Mouse (Mus musculus) hindbrain, embryonic 13.5 days (tissue): ENCODE measurements around the gene Nrp2. TPM values are rescaled to one million over a fixed set of nuclear protein-coding genes. Genes with fewer than 3 reads are reported as not detected.
A peak's percentile ranks its signal among the peaks of the same experiment; 100 is the strongest.

Experiments
- ATAC-seq: fragments of 200-750 bp; cut with Nextera tagmentation; 2 replicates; pipeline ENCODE4 v1.8.0; 2017; ENCODE audit warnings: moderate TSS enrichment; ENCODE audit not compliant: low FRiP score
- H3K27ac ChIP-seq: fragments of 300-500 bp; sonication (generic); 2 replicates; pipeline ENCODE4 v1.5.1; 2015; ENCODE audit warnings: inconsistent platforms, mild to moderate bottlenecking, moderate library complexity
- H3K27me3 ChIP-seq: fragments of 300-500 bp; sonication (generic); 2 replicates; pipeline ENCODE4 v1.6.1; 2015; ENCODE audit warnings: mild to moderate bottlenecking, inconsistent platforms
- H3K36me3 ChIP-seq: fragments of 300-500 bp; sonication (generic); 2 replicates; pipeline ENCODE4 v1.6.1; 2015; ENCODE audit warnings: mild to moderate bottlenecking, inconsistent platforms
- H3K4me1 ChIP-seq: fragments of 300-500 bp; sonication (generic); replicated peaks from 2 replicates; pipeline ENCODE4 v1.6.1; 2015; ENCODE audit warnings: inconsistent platforms
- H3K4me2 ChIP-seq: fragments of 300-500 bp; sonication (generic); 2 replicates; pipeline ENCODE4 v1.6.1; 2015; ENCODE audit warnings: inconsistent platforms, mild to moderate bottlenecking, moderate library complexity
- H3K4me3 ChIP-seq: fragments of 300-500 bp; sonication (generic); 2 replicates; pipeline ENCODE4 v1.5.1; 2015; ENCODE audit warnings: mild to moderate bottlenecking, inconsistent platforms
- H3K9ac ChIP-seq: fragments of 300-500 bp; sonication (generic); 2 replicates; pipeline ENCODE4 v1.6.1; 2015; ENCODE audit warnings: mild to moderate bottlenecking, inconsistent platforms
- H3K9me3 ChIP-seq: fragments of 300-500 bp; sonication (generic); 2 replicates; pipeline ENCODE4 v1.6.1; 2016; ENCODE audit warnings: inconsistent platforms
- WGBS: fragments of 180-500 bp; shearing (Covaris S2); methylation state at CpG from one replicate; pipeline ENCODE4 v1.1.7; 2015; 5-methylcytosine and 5-hydroxymethylcytosine counted together
- polyA plus RNA-seq: library from polyadenylated mRNA; unstranded; fragments of >200 nt; fragmentation: Nextera tagmentation; extraction: Ambion mirVana; gene quantifications from 2 replicates; pipeline ENCODE4 v1.2.1, GENCODE M21; 2015

Gene Nrp2
- polyA plus RNA-seq, 1 experiment from 2014 or later = 35.7 TPM

GRCm38 (mm10) chr1:62719770-62720169 is 16.7 kb downstream of the Nrp2 start:
- WGBS = 84% methylated on average over 6 of the region's 6 CpGs
- Histone ChIP-seq H3K9me3 (no peaks in the 10 kb centered on the region), H3K4me1 (peaks cover 50% of the 10 kb centered on the region), H3K4me3 (no peak overlapping the region), H3K36me3 (peaks cover 20% of the 10 kb centered on the region), H3K4me2 (no peak overlapping the region), H3K9ac (no peak overlapping the region), H3K27me3 (0 out of 2 replicates have a peak, but pooled peaks cover 3% of the 10 kb centered on the region), H3K27ac (0 out of 2 replicates have a peak overlapping the region, but pooled peaks have one; percentile 19)
- ATAC-seq = no peak

DNA sequence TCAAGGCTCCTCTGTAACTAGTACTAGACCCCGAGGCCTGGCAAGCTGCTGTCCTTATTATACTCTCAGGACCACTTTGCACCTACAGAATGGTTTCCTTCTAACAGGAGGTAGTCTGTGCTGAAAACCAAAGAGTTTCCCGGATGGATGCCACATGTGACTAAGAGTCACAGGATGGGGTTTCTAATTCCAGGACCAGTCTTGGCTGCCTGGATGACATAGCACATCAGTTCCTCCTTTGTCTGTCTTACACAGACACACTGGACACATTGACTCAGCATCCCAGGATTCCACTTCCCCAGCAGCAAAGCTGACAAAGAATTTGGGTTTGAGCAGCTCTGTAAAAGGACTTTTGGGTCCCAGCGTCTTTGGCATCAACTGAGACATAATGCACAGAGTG is 17.1 kb downstream of the Nrp2 start:
- peaks cover 54% of the 10 kb centered on the region for H3K4me1 ChIP-seq
- no peak overlapping the region for H3K4me3 ChIP-seq
- H3K36me3 ChIP-seq = peaks cover 20% of the 10 kb centered on the region
- WGBS = 71% methylated on average over 3 of the region's 3 CpGs
- H3K9me3 ChIP-seq = no peaks in the 10 kb centered on the region
- no peak for ATAC-seq
- no peak overlapping the region for H3K4me2 ChIP-seq
- 0 out of 2 replicates have a peak overlapping the region, but pooled peaks have one; percentile 19 for H3K27ac ChIP-seq
- no peak overlapping the region for H3K9ac ChIP-seq
- 0 out of 2 replicates have a peak, but pooled peaks cover 3% of the 10 kb centered on the region for H3K27me3 ChIP-seq

- 68% methylated on average over 13 of the region's 13 CpGs for WGBS
- 0 out of 2 replicates have a peak, but pooled peaks cover 3% of the 10 kb centered on the region for H3K27me3 ChIP-seq
- H3K27ac ChIP-seq = no peak overlapping the region
- no peak overlapping the region for H3K4me3 ChIP-seq
- H3K9me3 ChIP-seq = no peaks in the 10 kb centered on the region
- H3K36me3 ChIP-seq = peaks cover 20% of the 10 kb centered on the region
- no peak overlapping the region for H3K9ac ChIP-seq
- no peak for ATAC-seq
- H3K4me2 ChIP-seq = no peak overlapping the region
- peaks cover 50% of the 10 kb centered on the region for H3K4me1 ChIP-seq
Measured at GRCm38 (mm10) chr1:62720727-62721705, 17.9 kb downstream of the Nrp2 start.

DNA sequence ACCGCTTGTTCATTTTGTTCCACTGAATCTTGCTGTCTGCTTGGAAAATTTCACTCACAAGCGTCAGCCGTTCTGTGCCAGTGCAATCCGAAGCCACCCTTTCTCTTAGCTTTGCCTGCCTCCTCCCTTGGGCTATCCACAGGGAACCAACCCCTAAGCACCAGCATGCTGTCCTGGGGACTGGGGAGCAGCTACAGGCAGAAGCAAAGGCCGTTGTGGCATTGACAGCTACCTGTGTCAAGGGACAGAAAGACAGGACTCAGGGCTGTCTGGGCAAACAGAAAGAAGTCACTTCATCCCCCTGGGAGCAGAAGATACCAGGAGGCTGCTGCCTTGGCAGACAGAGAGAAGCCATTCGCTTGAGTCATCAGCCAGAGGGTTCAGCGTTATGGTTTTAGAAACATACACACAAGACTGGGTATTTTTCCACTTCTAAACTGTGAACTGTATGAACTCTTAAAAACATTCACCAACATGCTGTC is 18.7 kb downstream of the Nrp2 start:
- ATAC-seq = no peak
- Histone ChIP-seq H3K27me3 (0 out of 2 replicates have a peak, but pooled peaks cover 3% of the 10 kb centered on the region), H3K9me3 (no peaks in the 10 kb centered on the region), H3K36me3 (peaks cover 23% of the 10 kb centered on the region), H3K4me1 (peaks cover 43% of the 10 kb centered on the region), H3K4me3 (no peak overlapping the region), H3K4me2 (no peak overlapping the region), H3K27ac (no peak overlapping the region), H3K9ac (no peak overlapping the region)
- 89% methylated on average over 7 of the region's 7 CpGs for WGBS

DNA sequence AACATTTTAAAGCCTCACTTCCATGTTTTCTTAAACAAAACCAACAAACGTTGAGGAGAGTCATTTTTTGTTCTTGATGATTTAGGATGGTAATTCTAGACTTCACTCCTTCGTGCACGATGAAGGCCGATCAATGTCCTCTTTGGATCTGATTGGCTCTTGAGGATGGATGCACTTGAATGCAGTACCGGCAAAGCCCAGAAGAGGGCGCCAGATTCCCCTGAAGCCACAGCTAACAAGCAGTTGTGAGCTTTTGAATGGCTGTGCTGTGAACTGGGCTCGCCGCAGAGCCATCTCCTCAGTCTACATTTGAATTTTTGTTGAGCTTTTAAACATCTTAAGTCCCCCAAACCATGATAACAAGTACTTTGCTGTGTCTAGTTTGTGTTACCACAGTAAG is 19.4 kb downstream of the Nrp2 start:
- Histone ChIP-seq H3K4me3 (no peak overlapping the region), H3K27ac (no peak overlapping the region), H3K9ac (no peak overlapping the region), H3K27me3 (0 out of 2 replicates have a peak, but pooled peaks cover 3% of the 10 kb centered on the region), H3K36me3 (peaks cover 23% of the 10 kb centered on the region), H3K4me2 (no peak overlapping the region), H3K4me1 (peaks cover 40% of the 10 kb centered on the region), H3K9me3 (no peaks in the 10 kb centered on the region)
- WGBS = 65% methylated on average over 8 of the region's 8 CpGs
- no peak for ATAC-seq

GRCm38 (mm10) chr1:62723891-62724290 is 20.8 kb downstream of the Nrp2 start:
- H3K9me3 ChIP-seq = no peaks in the 10 kb centered on the region
- no peak overlapping the region for H3K4me2 ChIP-seq
- H3K27ac ChIP-seq = no peak overlapping the region
- no peak for ATAC-seq
- 84% methylated on average over 5 of the region's 5 CpGs for WGBS
- no peak overlapping the region for H3K4me3 ChIP-seq
- peaks cover 26% of the 10 kb centered on the region for H3K36me3 ChIP-seq
- 0 out of 2 replicates have a peak, but pooled peaks cover 3% of the 10 kb centered on the region for H3K27me3 ChIP-seq
- H3K9ac ChIP-seq = no peak overlapping the region
- H3K4me1 ChIP-seq = peaks cover 37% of the 10 kb centered on the region

- Histone ChIP-seq H3K4me2 (no peak overlapping the region), H3K9ac (no peak overlapping the region), H3K4me3 (no peak overlapping the region), H3K4me1 (peaks cover 38% of the 10 kb centered on the region), H3K27ac (0 out of 2 replicates have a peak overlapping the region, but pooled peaks have one; percentile 30), H3K36me3 (peaks cover 24% of the 10 kb centered on the region), H3K27me3 (0 out of 2 replicates have a peak, but pooled peaks cover 3% of the 10 kb centered on the region), H3K9me3 (no peaks in the 10 kb centered on the region)
- 81% methylated on average over 6 of the region's 6 CpGs for WGBS
- ATAC-seq = no peak
Measured at GRCm38 (mm10) chr1:62724461-62725021, 21.5 kb downstream of the Nrp2 start.

DNA sequence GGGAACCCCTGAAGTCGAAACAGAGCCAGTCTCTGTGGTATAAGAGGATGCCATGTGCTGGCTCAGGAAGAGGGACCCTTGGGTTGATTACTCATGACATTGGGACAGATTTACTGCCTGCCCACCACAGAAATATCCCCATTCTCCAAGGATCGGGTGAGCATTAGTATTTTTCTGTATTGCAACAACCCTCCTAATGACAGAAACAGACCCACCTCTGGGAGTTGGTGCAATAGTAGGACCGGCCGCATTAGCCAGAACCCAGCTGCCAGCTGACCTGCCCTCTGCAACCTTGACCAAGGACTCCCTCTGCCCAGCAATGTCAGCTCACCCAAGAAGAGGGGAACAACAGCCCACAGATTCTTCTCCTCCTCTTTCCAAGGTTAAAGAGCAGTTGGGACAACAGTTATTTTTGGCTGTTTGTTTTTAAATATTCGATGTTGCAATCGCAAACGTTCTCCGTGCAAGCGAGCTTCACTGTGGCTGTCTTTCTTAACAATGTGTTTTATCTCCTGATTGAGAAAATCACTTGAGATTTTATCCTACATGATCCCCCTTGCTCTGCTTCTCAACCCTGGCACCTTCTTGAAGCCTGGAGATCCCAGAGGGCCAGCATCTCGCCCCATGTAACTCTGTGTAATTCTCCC is 22.1 kb downstream of the Nrp2 start:
- H3K4me3 ChIP-seq = no peak overlapping the region
- H3K27me3 ChIP-seq = 0 out of 2 replicates have a peak, but pooled peaks cover 3% of the 10 kb centered on the region
- ATAC-seq = no peak
- 76% methylated on average over 10 of the region's 10 CpGs for WGBS
- H3K9me3 ChIP-seq = no peaks in the 10 kb centered on the region
- H3K27ac ChIP-seq = 0 out of 2 replicates have a peak overlapping the region, but pooled peaks have one; percentile 30
- peaks cover 44% of the 10 kb centered on the region for H3K4me1 ChIP-seq
- peaks cover 24% of the 10 kb centered on the region for H3K36me3 ChIP-seq
- no peak overlapping the region for H3K4me2 ChIP-seq
- H3K9ac ChIP-seq = no peak overlapping the region

DNA sequence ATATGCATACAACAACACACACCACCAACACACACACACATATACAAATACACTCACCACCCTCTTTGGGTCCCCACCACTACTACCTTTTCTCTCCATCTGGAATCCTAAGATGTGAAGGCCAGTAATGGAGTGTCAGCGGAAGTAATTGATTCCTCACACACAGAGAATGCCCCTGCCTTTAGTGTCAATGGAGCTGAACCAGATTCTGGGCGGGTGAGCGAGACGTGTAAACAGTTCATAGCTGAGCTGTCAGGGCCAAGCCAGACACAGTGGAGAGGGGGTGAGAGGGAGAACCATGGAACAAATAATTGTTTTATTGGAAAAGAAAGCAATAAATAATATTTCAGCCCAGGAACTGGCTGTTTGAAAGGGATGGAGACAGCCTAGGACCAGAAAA is 24.1 kb downstream of the Nrp2 start:
- Histone ChIP-seq H3K4me2 (no peak overlapping the region), H3K27ac (peak overlapping the region; percentile 19; the same call in 1 of the 2 replicates), H3K36me3 (peaks cover 17% of the 10 kb centered on the region), H3K4me1 (peaks cover 33% of the 10 kb centered on the region), H3K27me3 (no peaks in the 10 kb centered on the region), H3K9ac (no peak overlapping the region), H3K4me3 (no peak overlapping the region), H3K9me3 (no peaks in the 10 kb centered on the region)
- no peak for ATAC-seq
- 21% methylated on average over 4 of the region's 4 CpGs for WGBS

GRCm38 (mm10) chr1:62728421-62728820 is 25.3 kb downstream of the Nrp2 start:
- Histone ChIP-seq H3K36me3 (peaks cover 7% of the 10 kb centered on the region), H3K9me3 (no peaks in the 10 kb centered on the region), H3K27me3 (0 out of 2 replicates have a peak, but pooled peaks cover 2% of the 10 kb centered on the region), H3K27ac (peak overlapping the region; percentile 40), H3K9ac (peak overlapping the region; percentile 29; the same call in 1 of the 2 replicates), H3K4me1 (peaks cover 38% of the 10 kb centered on the region), H3K4me2 (no peak overlapping the region), H3K4me3 (no peak overlapping the region)
- ATAC-seq = no peak
- WGBS = 49% methylated on average over 6 of the region's 6 CpGs

DNA sequence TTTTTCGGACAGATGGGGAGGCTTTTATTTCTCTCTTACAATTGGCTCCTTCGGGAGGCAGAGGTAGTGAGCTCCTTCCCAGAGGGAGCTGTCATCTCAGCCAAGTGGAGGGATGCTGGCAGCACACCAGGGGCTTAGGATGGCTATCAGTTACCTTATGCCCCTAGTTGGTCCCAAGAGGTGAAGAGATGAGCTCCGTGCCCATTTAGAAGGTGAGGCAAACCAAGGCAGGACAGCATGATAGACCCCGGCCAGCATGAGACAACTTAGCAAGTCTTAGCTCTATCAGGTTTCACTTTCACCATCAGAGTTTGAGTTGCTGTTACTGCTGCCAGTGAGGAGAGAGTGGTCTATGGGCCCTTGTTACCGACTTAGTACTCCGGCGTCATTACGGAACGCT is 25.8 kb downstream of the Nrp2 start:
- Histone ChIP-seq H3K36me3 (peaks cover 7% of the 10 kb centered on the region), H3K4me2 (no peak overlapping the region), H3K9me3 (no peaks in the 10 kb centered on the region), H3K4me1 (peaks cover 39% of the 10 kb centered on the region), H3K9ac (0 out of 2 replicates have a peak overlapping the region, but pooled peaks have one; percentile 29), H3K27me3 (0 out of 2 replicates have a peak, but pooled peaks cover 2% of the 10 kb centered on the region), H3K27ac (peak overlapping the region; percentile 40; the same call in 1 of the 2 replicates), H3K4me3 (no peak overlapping the region)
- 74% methylated on average over 9 of the region's 9 CpGs for WGBS
- no peak for ATAC-seq
